Mouse (Mus musculus) lung, postnatal 14 days (tissue): ENCODE measurements around the gene Irak2.
A peak's percentile ranks its signal among the peaks of the same experiment; 100 is the strongest.
"Not testable (repeated sequence)": the region's sequence is repeated elsewhere in the genome, so short reads cannot be mapped to it uniquely, and the experiment has no call there.

ENCODE experiments used
- DNase-seq: peaks from one replicate; pipeline ENCODE4 v3.0.0; 2021

Irak2 gene

DNA sequence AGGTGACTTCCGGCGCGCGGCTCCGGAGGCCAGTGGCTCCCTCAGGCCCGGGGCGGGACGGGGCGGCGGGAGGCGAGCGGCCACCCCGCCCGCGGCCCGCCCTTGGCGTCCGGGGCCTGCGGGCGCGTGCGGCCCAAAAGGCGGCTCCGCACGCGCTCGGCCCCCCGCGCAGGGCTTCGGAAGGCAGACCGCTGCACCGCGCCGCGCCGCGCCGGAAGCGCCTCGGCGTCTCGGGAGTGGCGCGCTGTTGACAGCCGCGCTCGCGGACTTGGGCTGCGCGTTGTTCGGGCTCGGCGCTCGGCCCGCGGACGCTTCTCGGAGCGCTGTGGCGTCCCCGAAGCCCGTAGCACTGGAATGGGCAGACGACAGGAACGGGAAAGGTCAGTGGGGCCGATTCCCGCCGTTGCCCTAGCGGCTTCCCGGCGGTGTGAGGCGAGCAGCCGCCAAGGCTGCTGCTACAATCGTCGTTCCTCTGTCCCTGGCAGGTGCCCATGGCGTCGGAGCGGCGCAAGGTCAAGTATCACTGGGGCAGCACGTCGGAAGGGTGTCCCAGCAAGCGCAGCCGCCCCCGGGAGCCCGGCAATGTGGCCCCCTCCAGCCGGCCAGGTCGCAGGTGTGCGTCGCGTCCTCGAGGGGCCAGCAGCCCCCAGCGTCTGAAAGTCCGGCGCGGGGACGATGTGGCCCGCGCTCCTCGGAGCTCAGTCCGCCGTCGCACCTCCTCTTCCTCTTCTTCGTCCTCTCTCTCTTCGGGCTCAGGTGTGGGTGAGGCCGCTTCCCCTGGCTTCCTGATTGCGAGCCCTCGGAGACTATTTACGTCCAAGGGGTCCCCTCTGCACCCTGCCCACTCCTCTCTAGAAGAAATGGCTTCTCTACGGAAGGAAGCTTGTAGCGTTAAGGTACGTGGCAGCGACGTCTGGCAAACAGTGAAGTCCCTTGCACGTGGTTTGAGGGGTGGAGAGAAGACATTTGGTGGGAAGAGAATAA is 59.2 kb downstream of the Irak2 start:
- peak; percentile 12 for DNase-seq

GRCm38 (mm10) chr6:113712718-113713117 is 74.5 kb downstream of the Irak2 start:
- no peak for DNase-seq

DNA sequence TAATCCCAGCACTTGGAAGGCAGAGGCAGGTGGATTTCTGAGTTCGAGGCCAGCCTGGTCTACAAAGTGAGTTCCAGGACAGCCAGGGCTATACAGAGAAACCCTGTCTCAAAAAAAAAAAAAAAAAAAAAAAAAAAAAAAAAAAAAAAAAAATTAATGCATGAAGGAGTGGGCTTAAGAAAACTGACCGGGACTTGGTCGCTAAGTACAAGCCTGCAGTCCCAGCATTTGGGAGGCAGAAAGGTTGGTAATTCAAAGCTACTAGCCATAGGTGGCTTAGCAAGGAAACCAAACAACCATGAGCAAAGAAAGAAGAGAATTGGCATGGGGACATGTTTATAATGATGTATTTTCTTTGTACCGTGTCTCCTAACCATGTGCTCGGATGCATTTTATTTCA is 75.1 kb downstream of the Irak2 start:
- DNase-seq, result not testable (repeated sequence)

DNA sequence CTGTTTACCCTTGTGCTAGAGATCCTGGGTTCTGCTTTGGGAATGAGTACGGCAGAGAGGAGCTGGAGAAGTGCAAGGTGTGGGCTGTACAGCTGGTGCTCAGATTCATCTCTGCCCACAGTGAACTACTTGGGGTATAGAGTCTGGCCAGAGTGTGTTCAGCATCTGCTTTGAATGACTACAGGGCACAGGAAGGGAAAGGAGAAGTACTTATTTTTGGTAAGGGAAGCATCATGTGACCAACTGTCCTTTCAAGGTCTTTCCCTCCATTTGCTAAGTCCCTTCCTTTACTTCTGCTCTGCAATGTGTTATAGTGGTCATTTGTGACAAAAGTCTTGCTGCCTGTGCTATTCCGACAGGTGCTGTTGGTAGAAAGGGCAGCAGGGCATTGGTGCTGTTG is 76.0 kb downstream of the Irak2 start:
- DNase-seq, result no peak

GRCm38 (mm10) chr6:113714797-113715196 is 76.5 kb downstream of the Irak2 start:
- DNase-seq, result no peak

DNA sequence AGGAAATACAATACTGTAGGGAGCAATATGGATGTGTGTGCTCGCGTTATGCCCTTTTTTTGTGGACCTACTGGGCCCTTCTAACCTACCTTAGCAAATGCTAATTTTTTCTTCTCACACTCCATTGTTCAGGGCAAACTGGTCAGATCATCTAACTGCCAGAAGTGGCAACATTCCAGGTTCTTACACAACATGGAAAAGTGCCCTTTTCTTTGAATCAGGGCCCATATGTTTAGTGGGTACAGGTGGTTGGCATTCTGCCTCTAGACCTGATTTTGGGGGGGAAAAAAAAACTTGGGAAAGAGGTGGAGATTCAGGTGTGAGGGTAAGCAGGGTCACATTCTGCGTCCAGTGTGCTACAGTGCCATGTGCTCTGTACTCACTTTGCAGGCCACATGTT is 79.3 kb downstream of the Irak2 start:
- peak; percentile 35 for DNase-seq

DNA sequence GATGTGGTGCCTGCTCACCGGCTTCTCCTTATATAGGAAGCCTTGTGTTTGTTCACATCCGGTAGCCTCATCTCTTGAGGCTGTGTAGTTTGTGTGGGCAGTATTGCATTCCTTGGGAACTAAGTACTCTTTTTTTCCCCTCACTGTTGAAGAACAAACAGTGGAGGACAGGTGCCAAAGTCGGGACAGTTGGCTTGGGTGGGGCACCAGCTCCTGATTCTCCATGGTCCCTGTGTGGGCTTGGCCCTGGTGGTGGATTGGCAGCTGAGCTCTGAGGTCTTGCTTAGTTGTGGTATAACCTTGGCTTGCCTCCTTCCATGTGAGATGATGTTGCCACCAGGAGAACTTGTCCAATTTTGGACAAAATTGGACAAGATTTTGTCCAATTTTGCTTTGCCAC is 81.6 kb downstream of the Irak2 start, which contains the start of gene Ghrl:
Ghrl (minus strand) TSS at position 3 of the 400 bp plus-strand sequence.
- no peak for DNase-seq

DNA sequence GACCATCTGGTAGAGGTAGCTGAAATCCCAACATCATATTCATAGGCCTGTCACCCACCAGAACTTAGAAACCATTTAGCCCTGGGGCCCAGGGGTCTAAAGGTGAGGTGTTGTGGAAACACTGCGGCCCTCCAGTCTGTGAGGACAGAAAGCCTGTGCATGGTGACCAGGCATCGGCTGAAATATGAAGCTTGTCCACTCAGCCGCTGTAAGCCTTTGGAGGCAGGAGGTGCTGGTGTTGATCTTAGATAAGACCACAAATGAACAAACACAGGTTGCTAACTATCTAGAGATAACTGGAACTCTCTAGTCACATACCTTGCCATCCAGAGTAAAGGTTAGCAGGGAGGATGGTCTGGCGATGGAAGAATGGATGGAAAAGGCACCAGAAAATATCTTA is 82.8 kb downstream of the Irak2 start:
- DNase-seq, result no peak

GRCm38 (mm10) chr6:113728181-113728580 is 89.9 kb downstream of the Irak2 start:
- DNase-seq, result no peak

DNA sequence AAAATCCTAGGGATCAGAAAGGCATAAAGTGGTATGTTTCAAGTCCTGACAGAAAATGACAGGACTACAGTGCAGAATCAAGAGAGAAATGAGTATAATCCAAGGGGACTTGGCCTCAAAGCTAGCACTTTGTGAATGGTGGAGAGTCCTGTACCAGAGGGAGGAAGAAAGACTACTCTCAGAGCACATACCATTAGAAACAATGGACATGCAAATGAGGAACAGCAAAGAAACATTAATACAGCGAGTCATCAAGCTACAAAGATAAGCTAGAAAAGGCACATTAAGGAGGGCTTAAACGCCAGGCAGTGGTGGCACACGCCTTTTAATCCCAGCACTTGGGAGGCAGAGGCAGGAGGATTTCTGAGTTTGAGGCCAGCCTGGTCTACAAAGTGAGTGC is 93.0 kb downstream of the Irak2 start:
- DNase-seq, result no peak

- DNase-seq, result no peak
Measured at GRCm38 (mm10) chr6:113737318-113738046, 99.2 kb downstream of the Irak2 start.

DNA sequence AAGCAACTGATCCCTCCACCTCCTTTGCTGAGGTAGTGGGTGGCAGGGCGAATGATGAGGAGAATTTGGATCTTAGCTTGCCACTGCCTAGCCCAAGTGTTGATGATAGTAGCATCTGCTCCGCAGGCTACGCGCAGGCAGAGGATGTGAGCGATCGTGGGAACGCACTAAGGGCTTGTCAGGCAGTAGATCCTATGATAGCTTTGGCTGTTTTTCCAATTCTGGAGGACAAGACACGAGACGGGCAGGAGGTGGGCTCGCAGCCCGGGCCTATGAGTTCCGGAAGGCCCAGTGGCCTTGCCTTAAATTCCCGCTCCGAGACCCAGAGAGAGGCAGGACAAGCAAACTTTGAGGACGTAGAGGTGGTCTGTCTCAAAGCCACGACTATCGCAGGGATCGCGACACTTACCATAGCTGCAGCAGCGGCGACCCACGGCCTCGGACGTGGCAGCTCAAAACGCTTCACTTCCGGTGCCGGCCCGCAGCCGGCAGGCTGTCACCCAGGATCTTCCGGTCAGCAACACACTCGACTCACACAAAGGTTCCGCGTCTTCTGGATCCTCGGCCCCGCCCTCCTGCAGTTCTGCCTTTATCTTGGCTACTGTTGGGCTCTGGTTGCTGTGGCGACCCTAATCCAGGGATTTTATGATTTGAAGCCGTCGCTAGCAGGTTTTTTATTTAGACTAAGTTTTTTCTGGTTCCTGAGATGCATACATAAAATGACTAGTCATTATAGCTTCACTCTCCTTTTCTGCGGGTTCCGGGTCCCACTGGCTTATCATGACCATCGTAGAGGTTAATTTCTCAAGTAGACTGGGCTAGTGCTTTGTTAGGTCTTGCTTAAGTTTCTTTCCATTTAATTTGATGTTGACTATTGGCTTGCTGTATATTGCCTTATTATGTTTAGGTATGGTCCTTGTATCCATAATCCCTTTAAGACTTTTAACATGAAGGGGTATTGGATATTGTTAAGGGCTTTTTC is 102.3 kb downstream of the Irak2 start, which contains the start of gene Sec13:
Sec13 (minus strand) TSS at position 508 of the 982 bp plus-strand sequence.
- peak; percentile 88 for DNase-seq

DNA sequence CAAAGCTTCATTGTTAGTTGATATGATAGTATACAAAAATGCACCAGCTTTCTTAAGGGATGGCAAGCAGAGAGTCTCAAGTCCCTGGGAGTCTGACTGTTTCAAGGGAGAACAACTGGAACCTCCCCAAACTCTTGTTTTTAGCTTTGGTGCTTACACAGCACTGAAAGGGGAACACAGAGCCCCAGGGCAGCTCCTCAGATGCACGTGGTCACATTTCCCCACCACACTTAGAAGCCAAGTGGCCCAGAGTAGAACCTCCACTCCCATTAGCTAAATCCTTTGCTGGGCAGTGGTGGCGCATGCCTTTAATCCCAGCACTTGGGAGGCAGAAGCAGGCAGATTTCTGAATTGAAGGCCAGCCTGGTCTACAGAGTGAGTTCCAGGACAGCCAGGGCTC is 103.2 kb downstream of the Irak2 start:
- DNase-seq, result no peak

DNA sequence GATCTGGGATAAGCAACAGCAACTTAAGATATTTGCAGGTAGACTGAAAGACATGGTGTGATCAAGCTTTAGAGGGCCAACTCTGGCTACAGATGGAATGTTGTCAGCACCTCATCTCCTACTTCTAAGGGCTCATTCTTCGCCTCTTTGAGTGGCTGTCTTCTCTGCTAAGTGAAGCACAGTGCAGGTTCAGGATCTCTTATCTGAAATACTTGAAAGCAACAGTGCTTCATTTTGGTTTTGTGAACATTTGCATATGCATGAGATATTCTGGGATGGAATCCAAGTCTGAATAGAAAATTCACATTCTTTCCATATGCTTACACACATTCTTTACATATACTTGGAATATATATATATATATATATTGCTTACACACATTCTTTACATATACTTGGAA is 104.1 kb downstream of the Irak2 start:
- DNase-seq, result no peak

GRCm38 (mm10) chr6:113743111-113743510 is 104.8 kb downstream of the Irak2 start:
- DNase-seq, result no peak
